In the genomic region with DNA sequence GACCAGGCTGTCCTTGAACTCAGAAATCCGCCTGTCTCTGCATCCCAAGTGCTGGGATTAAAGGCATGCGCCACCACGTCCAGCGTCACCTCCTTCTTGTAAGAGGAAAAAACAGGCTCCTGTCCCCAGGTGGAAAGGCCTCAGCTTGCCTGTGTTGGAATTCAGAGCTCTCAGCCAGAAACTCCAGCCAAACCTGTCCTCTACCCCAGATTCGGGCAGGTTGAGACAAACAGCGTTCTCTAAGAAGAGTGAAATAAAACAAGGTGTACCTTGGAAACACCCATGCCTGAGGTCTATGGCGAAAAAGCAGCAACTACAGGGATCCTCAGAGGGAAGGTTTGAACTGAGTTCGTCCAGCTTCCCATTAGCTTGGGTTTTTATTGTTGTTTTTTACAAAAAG, we compare ENCODE assay signal across 12 mouse cellular contexts.
"Had no signal": no experiment of that assay in that cellular context is flagged by ENCODE, and none has a peak within 500 bp of the region (broad histone marks: within the 10 kb centered on the region; RNA-seq: fewer than 3 reads in every experiment).

No protein-coding gene starts in this region.

- H3K36me3 ChIP-seq: kidney, embryonic 15.5 days; limb, embryonic 13.5 days; liver, embryonic 15.5 days; midbrain, embryonic 13.5 days had no signal

- H3K27me3 ChIP-seq: kidney, embryonic 15.5 days; limb, embryonic 13.5 days; liver, embryonic 15.5 days; midbrain, embryonic 13.5 days had no signal

- H3K27ac ChIP-seq: limb, embryonic 13.5 days; liver, embryonic 15.5 days; midbrain, embryonic 13.5 days had no signal

- H3K4me2 ChIP-seq: kidney, embryonic 15.5 days; limb, embryonic 13.5 days; liver, embryonic 11.5 days; liver, embryonic 15.5 days; midbrain, embryonic 13.5 days had no signal

- H3K9me3 ChIP-seq: kidney, embryonic 15.5 days; limb, embryonic 13.5 days; liver, embryonic 15.5 days; midbrain, embryonic 13.5 days had no signal

- ATAC-seq: lung, postnatal 0 days; midbrain, embryonic 13.5 days had no signal

- H3K9ac ChIP-seq: kidney, embryonic 15.5 days; limb, embryonic 13.5 days; liver, embryonic 15.5 days; midbrain, embryonic 13.5 days had no signal

- H3K4me1 ChIP-seq: midbrain, embryonic 13.5 days had no signal

- H3K4me3 ChIP-seq: kidney, embryonic 15.5 days; limb, embryonic 13.5 days; liver, embryonic 15.5 days; midbrain, embryonic 13.5 days had no signal

- DNase-seq: kidney, adult 2 months; kidney, postnatal 14 days; lung, adult 2 months; lung, postnatal 36 days; thymus, adult 18-20 months; thymus, postnatal 14 days had no signal
